Mouse (Mus musculus): ENCODE measurements at regions not wholly inside any gene's neighbourhood (a gene's known extent, or its start where the extent isn't known, plus 50 kb on each side); places are given as distances from the start of the nearest gene placed in this dataset.

DNA sequence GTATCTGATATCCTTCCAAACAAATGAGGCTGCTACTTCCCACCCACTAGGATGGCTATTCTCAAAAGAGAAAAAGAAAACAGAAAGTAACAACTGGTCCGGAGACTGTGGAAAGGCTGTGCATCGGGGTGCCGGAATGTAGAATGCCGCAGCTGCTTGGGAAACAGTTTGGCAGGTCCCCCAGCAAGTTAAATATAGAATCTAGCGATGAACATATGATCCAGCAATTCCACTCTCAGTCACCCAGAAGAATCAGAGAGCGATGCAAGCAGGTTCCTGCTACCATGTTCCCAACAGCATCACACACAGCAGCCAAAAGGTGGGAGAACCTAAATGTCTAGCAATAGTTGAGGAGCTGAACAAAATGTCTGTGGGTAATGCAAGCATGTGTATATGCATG is 528.3 kb upstream of the Gm19410 start:
- no peak for TF ChIP-seq CTCF (IDR thresholded peaks at IDR 0.05; ENCODE audit: extremely low read depth, insufficient read length, insufficient replicate concordance, low read depth, low read length)
- no peak for TF ChIP-seq POLR2A (IDR thresholded peaks at IDR 0.05; ENCODE audit: low read depth, low read length)
